Mouse (Mus musculus): ENCODE measurements around the gene Gm21985. TPM values are rescaled to one million over a fixed set of nuclear protein-coding genes. Genes with fewer than 3 reads are reported as not detected.

Gm21985 gene
- total and polyA plus RNA-seq, 3 experiments = 0.42 to 1.1 TPM; not detected in 1

GRCm38 (mm10) chr2:112360781-112361169 is 94.7 kb downstream of the Gm21985 start:
- WGBS = 77% methylated on average over 2 of the region's 2 CpGs
- peaks cover 3% of the 10 kb centered on the region for H3K36me3 ChIP-seq (ENCODE audit: control insufficient read depth, insufficient read depth, low read length)

GRCm38 (mm10) chr2:112367222-112367621 is 101.1 kb downstream of the Gm21985 start:
- WGBS = 13% methylated on average over 15 of the region's 15 CpGs
- DNase-seq = peak in 1 of 2 experiments; percentile 27

More at GRCm38 (mm10) chr2:112360781-112361169, 94.7 kb downstream of the Gm21985 start:
- Histone ChIP-seq H3K27ac (no peak overlapping the region), H3K4me3 (no peak overlapping the region), H3K27me3 (ENCODE audit: control insufficient read depth, insufficient read depth, low read length) (no peaks in the 10 kb centered on the region), H3K4me1 (ENCODE audit: control insufficient read depth, insufficient read depth, low read length) (no peaks in the 10 kb centered on the region), H3K79me2 (replicated peaks; ENCODE audit: control insufficient read depth, insufficient read depth, low read length) (no peaks in the 10 kb centered on the region), H3K9ac (ENCODE audit: low read depth, low read length) (no peak overlapping the region)
- TF ChIP-seq EP300 (IDR thresholded peaks at IDR 0.05; ENCODE audit: insufficient read depth, low read depth, low read length) = no peak
- TF ChIP-seq POLR2A (IDR thresholded peaks at IDR 0.05; ENCODE audit: insufficient read depth, low read depth, low read length) = no peak
- TF ChIP-seq CTCF (IDR thresholded peaks at IDR 0.05) = no peak
- intact Hi-C loops (cut with DNase I) = no loop called here
- no peak for DNase-seq

GRCm38 (mm10) chr2:112367726-112368673 is 101.9 kb downstream of the Gm21985 start, which contains the start of gene Emc4:
Gene Emc4, minus strand, starts transcription at chr2:112368027.
- intact Hi-C loops (cut with DNase I) = loop anchor here (1.0 to 2.0 kb wide), 2 partner anchors 87 to 107 kb away; partner anchors contain the start of gene Nop10
- Histone ChIP-seq H3K4me3 (peak within 1 kb of the TSS; percentile 83), H3K9ac (ENCODE audit: low read depth, low read length) (peak within 1 kb of the TSS; percentile 65), H3K79me2 (replicated peaks; ENCODE audit: control insufficient read depth, insufficient read depth, low read length) (no peaks in the 10 kb centered on the region), H3K4me1 (ENCODE audit: control insufficient read depth, insufficient read depth, low read length) (peaks cover 3% of the 10 kb centered on the region), H3K36me3 (ENCODE audit: control insufficient read depth, insufficient read depth, low read length) (peaks cover 5% of the 10 kb centered on the region), H3K27me3 (ENCODE audit: control insufficient read depth, insufficient read depth, low read length) (no peaks in the 10 kb centered on the region), H3K27ac (peak within 1 kb of the TSS; percentile 90)
- TF ChIP-seq EP300 (IDR thresholded peaks at IDR 0.05; ENCODE audit: insufficient read depth, low read depth, low read length) = peak; percentile 24; the same call in 1 of the 2 replicates
- TF ChIP-seq CTCF (IDR thresholded peaks at IDR 0.05) = peak; percentile 24
- peak; percentile 91 for TF ChIP-seq POLR2A (IDR thresholded peaks at IDR 0.05; ENCODE audit: insufficient read depth, low read depth, low read length)
- DNase-seq = peak; percentile 90 to 93
- 1% methylated on average over 46 of the region's 46 CpGs for WGBS

More at GRCm38 (mm10) chr2:112367222-112367621, 101.1 kb downstream of the Gm21985 start:
- peak overlapping the region; percentile 7 for H3K9ac ChIP-seq (ENCODE audit: low read depth, low read length)
- peaks cover 3% of the 10 kb centered on the region for H3K4me1 ChIP-seq (ENCODE audit: control insufficient read depth, insufficient read depth, low read length)
- H3K36me3 ChIP-seq (ENCODE audit: control insufficient read depth, insufficient read depth, low read length) = peaks cover 5% of the 10 kb centered on the region
- TF ChIP-seq CTCF (IDR thresholded peaks at IDR 0.05) (no peak), POLR2A (IDR thresholded peaks at IDR 0.05; ENCODE audit: insufficient read depth, low read depth, low read length) (no peak), EP300 (IDR thresholded peaks at IDR 0.05; ENCODE audit: insufficient read depth, low read depth, low read length) (no peak)
- H3K4me3 ChIP-seq = peak overlapping the region; percentile 83
- no peaks in the 10 kb centered on the region for H3K27me3 ChIP-seq (ENCODE audit: control insufficient read depth, insufficient read depth, low read length)
- H3K27ac ChIP-seq = peak overlapping the region; percentile 90
- H3K79me2 ChIP-seq (replicated peaks; ENCODE audit: control insufficient read depth, insufficient read depth, low read length) = no peaks in the 10 kb centered on the region
- intact Hi-C loops (cut with DNase I) = loop anchor here (1.0 kb wide), 1 partner anchor 88 kb away; no protein-coding TSS in a partner anchor

- H3K9ac ChIP-seq (ENCODE audit: low read depth, low read length) = no peak overlapping the region
- H3K27me3 ChIP-seq (ENCODE audit: control insufficient read depth, insufficient read depth, low read length) = no peaks in the 10 kb centered on the region
- DNase-seq = peak; percentile 65 to 68
- TF ChIP-seq CTCF (IDR thresholded peaks at IDR 0.05) (no peak), EP300 (IDR thresholded peaks at IDR 0.05; ENCODE audit: insufficient read depth, low read depth, low read length) (no peak), POLR2A (IDR thresholded peaks at IDR 0.05; ENCODE audit: insufficient read depth, low read depth, low read length) (no peak)
- no peak overlapping the region for H3K4me3 ChIP-seq
- H3K79me2 ChIP-seq (replicated peaks; ENCODE audit: control insufficient read depth, insufficient read depth, low read length) = no peaks in the 10 kb centered on the region
- H3K36me3 ChIP-seq (ENCODE audit: control insufficient read depth, insufficient read depth, low read length) = peaks cover 5% of the 10 kb centered on the region
- peaks cover 5% of the 10 kb centered on the region for H3K4me1 ChIP-seq (ENCODE audit: control insufficient read depth, insufficient read depth, low read length)
- 34% methylated on average over 5 of the region's 5 CpGs for WGBS
- intact Hi-C loops (cut with DNase I) = loop anchor here (2.0 kb wide), 1 partner anchor 109 kb away; the partner anchor contains the start of gene Nop10
- no peak overlapping the region; the same call in 1 of the 2 replicates for H3K27ac ChIP-seq
Measured at GRCm38 (mm10) chr2:112369941-112370340, 103.8 kb downstream of the Gm21985 start.

- Histone ChIP-seq H3K4me1 (ENCODE audit: control insufficient read depth, insufficient read depth, low read length) (peaks cover 1% of the 10 kb centered on the region; the same call in 1 of the 2 replicates), H3K27ac (no peak overlapping the region; the same call in 1 of the 2 replicates), H3K27me3 (ENCODE audit: control insufficient read depth, insufficient read depth, low read length) (no peaks in the 10 kb centered on the region), H3K36me3 (ENCODE audit: control insufficient read depth, insufficient read depth, low read length) (no peaks in the 10 kb centered on the region), H3K79me2 (replicated peaks; ENCODE audit: control insufficient read depth, insufficient read depth, low read length) (no peaks in the 10 kb centered on the region), H3K9ac (ENCODE audit: low read depth, low read length) (no peak overlapping the region), H3K4me3 (no peak overlapping the region)
- DNase-seq = peak in 1 of 2 experiments; percentile 34
- TF ChIP-seq POLR2A (IDR thresholded peaks at IDR 0.05; ENCODE audit: insufficient read depth, low read depth, low read length) = no peak
- no peak for TF ChIP-seq CTCF (IDR thresholded peaks at IDR 0.05)
- TF ChIP-seq EP300 (IDR thresholded peaks at IDR 0.05; ENCODE audit: insufficient read depth, low read depth, low read length) = no peak
- intact Hi-C loops (cut with DNase I) = no loop called here
- 52% methylated on average over 4 of the region's 4 CpGs for WGBS
Measured at GRCm38 (mm10) chr2:112373141-112373540, 107.0 kb downstream of the Gm21985 start.

All from heart, adult 2 months (tissue).